Mouse (Mus musculus): ENCODE data around the gene Eif2s2.

DNA sequence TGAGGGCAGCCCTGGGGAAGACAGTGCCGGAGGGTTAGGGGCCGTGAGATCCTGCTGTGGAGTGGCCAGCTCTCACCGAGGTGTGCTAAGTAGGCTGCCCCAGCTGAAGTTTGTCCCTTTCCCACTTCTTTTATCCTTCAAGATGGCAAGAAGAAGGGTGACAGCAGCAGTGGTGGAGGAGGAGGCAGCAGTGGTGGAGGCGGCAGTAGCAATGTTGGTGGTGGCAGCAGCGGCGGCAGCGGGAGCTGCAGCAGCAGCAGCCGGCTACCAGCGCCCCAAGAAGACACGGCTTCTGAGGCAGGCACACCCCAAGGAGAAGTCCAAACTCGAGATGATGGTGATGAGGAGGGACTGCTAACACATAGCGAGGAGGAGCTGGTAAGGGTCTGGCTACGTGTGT is 29.1 kb downstream of the Eif2s2 start:
- TF ChIP-seq POLR2A (IDR thresholded peaks at IDR 0.05; ENCODE audit: control insufficient read depth, low read depth, low read length): no peak
- TF ChIP-seq CTCF (IDR thresholded peaks at IDR 0.05; ENCODE audit: control insufficient read depth, insufficient read depth, insufficient replicate concordance, low read depth, low read length): no peak

All from testis, adult 2 months (tissue).